Mouse (Mus musculus): ENCODE measurements around the gene Cacna1c.

Cacna1c gene

DNA sequence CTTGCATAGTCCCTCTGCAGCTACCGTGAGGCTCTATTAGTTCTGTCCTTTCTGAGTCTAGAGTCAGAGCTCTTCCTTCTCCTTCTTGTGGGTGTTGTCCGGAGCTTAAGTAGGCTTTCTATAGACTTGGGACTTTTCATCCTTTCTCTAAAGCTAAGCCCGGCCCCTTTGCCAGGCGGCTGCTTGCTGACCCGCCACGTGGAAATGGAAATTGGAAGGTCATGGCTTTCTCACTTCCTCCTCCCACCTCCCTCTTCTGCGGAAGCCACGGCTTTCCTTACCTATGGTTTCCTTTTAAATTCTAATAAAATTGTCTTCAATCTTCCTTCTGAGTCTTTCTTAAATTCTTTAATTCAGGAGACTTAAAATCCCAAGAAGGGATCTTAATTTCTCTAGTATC lies 148.9 kb downstream of the Cacna1c start:
- no peak for DNase-seq

DNA sequence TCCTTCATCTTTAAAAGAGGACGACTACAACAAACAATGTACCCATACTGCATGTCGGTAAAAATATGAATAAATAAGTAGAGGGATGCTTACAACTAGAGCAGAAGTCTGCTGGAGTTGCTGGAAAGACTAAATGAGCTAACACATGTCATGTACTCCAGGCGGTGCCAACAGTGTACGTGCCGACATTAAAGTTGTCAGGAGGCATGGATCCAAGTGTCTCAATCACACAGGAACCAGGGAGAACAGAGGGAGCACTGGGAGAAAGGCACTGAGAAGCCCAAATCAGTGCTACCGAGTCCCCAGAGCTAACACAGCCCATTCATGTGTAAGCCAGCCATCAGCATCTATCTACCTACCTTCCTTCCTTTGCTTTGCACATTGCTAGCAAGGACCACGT lies 150.7 kb downstream of the Cacna1c start:
- no peak for DNase-seq

DNA sequence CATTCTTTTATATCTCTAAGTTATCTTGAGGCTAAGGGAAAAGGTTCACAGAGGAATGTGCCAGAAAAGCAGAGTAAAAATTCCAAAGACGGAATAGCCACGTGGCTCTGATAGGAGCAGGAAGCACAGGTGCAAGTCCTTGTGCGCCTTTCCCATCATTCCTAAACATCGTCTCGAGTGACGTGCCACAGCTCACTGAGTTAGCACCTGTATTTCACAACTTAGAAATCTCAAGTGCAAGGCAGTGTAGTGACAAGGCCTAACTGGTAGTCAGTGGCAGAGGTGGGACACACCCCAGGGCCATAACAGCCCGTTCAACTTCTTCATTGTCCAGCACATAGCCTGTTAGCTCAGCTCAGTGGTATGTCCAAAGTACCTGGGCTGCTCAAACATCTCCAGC lies 152.1 kb downstream of the Cacna1c start:
- no peak for DNase-seq

DNA sequence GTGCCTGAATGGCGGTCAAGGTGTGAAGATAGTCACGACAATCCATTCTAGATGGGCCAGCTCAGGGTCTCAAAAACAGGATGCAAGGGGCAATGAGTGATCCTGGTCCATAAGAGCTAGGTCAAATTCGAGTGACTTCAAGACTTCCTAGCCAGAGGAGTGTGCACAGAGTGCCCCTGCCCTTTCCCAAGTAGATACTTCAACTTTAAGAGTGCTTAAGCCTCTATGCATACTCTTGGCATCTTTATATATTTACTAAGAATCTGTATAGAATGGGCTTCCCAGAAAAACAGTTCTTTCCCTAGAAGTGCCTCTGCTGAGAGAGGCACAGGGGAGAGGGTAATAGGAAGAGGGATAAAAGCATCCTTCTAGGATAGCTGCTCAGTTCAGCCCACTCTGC lies 153.4 kb downstream of the Cacna1c start:
- DNase-seq: no peak

DNA sequence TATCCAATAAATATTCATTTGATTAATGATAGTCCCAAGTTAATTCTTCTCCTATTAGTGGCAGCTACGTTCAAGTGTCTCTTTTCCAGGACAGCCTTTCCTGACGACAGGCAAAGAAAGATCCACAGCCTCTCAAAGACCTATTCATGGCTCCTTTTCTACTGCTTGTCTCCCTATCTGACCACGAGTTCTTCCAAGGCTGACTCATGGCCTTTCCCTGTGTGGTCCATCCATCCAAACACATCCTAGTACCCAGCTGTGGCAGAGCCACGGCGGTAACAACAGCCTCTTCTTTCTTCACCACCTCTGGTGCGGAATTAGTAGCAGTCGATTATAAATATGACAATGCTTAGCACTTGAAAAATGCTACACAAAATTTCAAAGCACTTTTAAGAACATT lies 155.3 kb downstream of the Cacna1c start:
- DNase-seq: no peak

DNA sequence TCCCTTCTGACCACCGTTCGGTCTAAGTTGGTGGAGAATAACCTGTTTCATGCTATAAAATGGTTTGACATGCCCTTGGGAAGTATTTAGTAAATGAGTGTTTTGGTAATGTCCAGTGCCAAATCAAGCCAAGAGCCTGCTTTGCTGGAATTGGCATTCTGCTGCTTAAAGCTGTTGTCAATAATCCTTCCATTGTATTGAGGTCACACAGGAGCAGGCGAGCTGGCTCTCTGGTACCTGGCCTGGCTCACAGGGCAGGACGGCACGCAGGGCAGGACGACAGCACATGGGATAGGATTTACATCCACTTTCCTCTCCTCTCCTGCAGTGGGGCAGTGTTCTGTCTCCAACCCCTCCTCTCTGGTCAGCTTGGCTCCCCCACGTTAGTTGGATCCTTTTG lies 156.4 kb downstream of the Cacna1c start:
- no peak for DNase-seq

DNA sequence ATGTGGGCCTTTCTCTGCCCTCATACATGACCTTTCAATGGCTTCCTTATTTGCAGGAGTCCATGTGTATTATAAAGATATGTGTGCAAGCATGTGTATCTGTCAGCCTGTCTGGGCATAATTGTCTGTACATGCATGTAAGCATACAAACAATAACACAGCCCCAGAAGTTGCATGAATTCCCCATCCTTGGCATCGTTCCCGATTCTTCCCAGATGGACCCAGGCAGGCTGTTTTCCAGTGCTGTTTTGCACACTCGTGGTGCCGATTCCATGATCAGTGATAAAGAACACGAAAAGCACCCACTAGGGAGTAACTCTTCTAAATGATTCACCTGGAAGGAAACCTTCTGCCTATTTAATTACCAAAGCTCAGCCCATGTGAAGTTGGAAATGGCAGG lies 156.9 kb downstream of the Cacna1c start:
- peak; percentile 56 to 59 for DNase-seq

DNA sequence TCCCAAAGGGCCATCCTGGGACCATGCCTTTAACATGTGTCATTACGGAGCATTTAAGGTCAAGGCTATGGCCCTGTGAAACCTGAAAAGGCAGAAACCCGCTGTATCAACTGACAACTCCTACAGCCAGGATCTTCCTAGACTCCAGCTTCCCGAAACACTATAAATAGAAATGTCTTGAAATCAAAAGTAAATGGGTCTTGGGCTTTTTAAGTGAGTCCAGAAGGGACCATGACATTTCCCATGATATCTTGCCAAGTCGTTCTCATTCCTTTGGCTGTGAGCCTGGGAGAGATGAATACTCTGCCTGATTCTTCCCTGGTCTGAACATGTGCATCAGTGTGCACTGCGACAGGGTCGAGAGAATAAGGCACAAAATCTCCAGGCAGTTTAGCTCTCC lies 158.4 kb downstream of the Cacna1c start:
- peak; percentile 72 to 78 for DNase-seq

DNA sequence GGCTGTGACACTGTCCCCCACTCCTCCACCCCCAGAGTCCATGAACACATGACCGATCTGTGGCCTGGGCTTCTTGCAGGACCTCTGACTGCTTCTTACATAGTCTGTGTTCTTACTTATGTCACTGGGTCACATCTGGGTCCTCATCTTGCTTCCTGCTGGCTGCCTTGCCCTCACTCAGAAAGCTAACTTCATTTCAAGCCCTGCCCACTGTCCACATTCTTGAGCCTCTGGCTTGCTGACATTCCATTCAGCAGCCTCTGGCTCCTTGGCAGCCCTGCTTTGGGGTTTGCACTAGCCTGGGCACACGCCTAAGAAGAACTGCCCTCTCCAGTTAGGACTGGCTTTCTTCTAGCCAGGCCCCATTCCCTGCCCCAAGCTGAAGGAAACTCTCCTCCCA lies 159.2 kb downstream of the Cacna1c start:
- DNase-seq: no peak

DNA sequence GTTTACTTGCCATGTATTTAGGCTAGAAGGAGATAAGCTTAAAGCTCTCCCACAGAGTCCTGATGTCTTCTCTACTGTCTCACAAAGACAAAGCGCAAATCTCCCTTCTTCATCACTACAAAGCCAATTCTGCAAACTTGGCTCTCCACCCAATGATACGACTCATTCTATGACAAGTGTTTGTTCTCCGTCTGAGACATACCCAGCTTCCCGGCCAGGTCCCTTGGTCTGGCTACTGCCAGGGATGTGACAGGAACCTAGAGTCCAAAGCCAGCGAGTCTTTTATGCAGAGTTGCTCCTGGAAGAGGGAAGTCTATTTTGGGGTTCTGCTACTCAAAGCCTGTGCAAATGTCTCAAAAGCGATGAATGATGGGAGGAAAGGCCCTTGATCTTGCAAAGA lies 160.9 kb downstream of the Cacna1c start:
- no peak for DNase-seq

DNA sequence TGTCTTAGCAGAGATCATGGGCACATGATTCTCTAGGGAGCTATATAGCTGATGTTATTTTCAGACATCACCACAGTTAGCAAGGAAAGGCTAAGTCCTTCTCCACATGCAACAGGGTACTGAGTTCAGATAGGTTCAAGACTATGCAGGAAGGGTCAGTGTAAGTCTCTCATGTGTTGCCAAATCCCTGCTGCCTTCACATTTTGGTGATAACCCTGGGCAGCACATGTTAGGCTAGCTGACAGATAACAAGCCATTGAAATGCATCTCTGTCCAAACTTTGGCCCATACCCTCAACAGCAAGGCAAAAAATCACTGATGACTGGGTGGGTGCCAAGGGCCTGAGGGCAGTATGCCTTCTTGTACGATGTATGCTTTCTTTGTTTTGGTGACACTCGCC lies 161.3 kb downstream of the Cacna1c start:
- no peak for DNase-seq

DNA sequence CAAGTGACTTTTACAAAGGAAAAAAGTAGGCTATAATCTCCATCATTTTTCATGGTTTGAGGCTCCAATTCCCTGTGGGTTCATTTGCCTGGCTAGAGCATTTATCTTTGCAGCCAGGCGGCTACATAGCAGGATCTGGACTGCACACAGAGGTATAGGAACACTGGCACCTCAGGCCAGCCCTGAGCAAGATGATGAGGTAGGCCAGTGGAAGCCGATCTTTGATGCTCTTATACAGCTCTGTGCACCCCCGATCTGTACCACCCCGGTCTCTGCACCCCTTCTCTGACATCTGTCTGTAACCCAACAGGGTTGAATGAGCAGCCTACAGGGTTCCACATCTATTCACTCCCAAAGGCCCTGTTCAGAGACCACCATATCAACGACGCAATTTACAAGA lies 168.3 kb downstream of the Cacna1c start:
- no peak for DNase-seq

DNA sequence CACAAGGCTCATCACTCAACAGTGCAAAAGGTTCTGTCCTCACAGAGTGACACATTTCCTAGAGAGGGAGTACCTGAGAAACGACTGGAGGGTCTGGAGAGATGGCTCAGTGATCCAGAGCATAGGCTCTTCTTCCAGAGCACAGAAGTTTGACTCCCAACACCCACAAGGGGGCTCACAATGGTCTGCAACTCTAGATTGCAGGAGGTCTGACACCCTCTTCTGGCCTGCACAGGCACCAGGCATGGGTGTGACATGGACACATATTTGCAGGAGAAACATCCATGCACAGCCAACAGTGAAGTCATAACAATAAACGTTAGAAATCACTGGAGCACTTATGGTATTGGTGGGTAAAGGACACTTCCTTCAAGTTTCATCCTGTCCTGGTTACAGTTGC lies 173.4 kb downstream of the Cacna1c start:
- no peak for DNase-seq

DNA sequence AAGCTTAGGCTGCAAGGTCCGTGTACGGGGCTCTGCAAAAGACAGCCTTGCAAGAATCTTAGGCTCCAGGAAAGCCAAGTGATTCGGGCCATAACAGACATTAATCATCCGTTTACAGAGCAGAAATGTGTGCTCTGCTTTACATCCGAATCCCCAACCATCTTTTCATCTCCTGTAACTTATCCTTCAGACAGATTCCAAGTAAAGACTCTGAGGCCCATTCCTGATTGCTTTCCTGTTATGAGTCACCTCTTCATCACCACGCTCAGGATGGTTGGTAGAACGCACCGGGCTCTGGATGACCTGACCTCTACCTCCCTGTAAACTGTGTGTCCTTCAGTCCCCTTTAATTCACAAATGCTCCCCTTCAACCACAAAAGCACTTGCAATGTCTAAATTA lies 175.0 kb downstream of the Cacna1c start:
- no peak for DNase-seq

DNA sequence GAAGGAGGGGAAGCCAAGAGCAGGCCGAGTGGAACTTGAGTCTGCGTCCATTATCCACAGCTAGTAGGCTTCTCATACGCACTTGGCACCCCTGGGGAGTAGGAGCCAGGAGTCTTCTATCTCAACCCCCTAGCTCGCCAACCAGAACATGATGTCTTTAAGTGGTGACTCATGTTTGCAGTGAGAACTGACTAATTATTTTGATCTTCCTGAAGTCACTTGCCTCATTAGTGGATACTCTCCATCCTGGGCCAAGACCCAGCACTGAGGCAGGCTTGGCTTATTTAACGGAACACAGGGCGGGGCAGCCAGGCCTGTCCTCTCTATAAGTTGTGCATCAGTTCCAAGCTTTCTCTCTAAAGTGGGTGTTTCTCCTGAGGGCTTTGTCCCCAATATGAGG lies 177.3 kb downstream of the Cacna1c start:
- DNase-seq: no peak

DNA sequence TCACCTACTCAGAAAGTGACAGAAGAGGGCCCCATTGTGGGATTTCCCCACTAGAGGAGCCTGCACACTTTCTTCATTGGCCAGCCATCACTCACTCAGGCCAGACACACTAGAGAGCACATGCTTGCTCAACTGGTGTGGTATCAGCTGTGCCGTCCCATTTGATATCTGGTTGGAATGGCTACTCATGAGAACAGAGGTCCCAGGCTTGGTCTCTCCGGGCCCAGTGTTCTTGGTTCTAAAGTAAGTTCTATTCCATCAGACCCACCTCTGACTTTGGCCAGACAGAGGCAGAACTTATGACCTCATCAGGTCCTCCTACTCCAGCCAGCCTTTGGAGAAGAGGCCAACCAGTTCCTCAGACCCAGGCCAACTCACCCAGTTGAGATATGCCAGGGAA lies 178.0 kb downstream of the Cacna1c start:
- no peak for DNase-seq

DNA sequence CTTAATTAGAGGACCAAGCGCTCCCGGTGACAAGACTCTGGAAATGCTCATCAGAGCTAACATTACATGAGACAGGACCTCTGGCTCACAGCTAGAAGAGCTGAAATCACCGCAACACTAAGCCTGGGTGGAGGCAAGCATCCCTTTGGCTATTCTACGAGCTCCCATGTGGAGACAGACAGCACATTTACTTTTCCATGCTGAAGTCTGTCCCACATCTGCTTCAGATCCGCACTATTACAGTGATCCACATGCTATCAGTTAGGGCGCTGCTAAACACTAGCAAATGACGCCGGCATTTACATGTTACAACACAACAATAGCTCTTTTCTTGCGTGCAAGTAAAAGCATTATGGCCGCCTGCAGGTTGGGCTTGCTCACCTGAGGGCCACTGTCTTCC lies 178.7 kb downstream of the Cacna1c start:
- DNase-seq: no peak

DNA sequence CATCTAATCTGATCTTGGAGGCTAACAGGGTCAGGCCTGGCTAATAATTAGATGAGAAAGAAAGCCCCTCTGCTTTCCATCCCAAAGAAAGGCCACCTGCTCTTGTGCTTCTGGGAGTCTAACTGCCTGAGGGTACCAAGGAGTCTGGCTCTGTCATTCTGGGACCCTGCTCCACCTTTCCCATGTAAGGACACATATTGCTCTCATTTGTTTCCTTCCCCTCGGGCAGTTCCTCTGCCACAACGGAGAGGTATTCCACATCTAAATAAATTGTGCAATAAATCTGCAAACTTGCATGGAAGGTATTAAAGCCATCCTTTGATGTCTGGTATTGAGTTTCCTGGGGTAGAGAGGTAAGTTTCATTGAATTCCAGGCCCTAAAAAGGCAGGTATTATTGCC lies 180.9 kb downstream of the Cacna1c start:
- no peak for DNase-seq

DNA sequence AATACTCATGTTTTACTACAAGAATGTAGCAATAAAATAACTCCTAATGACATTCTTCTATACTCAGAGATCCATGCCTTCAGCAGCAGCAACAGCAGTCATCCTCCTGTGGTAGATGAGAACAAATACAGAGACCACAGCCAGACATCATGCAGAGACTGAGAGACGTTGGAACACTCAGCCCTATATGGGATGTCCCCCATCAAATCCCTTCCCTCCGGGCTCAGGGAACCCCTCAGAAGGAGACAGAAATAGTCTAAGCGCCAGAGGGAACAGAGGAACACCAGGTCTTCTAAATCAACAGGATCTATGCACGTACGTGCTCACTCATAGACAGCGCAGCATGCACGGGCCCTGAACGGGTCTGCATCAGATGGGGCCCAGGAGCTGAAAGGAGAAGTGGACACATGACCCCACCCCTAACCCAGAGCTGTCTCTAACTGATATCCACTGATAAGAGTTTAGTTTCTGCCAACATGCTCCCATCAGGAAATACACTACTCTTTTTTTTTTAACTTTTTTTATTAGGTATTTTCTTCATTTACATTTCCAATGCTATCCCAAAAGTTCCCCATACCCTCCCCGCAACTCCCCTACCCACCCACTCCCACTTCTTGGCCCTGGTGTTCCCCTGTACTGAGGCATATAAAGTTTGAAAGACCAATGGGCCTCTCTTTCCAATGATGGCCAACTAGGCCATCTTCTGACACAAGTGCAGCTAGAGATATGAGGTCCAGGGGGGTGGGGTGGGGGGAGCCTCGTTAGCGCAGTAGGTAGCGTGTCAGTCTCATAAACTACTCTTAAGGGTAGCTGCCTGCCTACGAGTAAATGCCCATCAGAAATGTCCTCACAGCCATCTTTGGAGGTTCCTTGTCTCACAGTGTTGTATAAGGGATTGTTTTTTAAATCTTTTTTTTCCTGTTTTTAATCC lies 182.8 kb downstream of the Cacna1c start:
- no peak for DNase-seq

DNA sequence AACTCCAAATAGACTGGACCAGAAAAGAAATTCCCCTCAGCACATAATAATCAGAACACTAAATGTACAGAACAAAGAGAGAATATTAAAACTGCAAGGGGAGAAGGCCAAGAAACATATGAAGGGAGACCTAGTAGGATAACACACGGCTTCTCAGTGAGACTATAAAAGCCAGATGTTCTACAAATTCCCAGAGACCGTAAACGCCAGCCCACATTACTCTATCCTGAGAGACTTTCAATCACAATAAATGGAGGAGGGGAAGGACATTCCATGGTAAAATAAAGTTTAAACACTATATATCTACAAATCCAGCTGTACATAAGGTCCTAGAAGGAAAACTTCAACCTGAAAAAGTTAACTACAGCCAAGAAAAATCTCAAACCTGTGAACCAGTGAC lies 185.3 kb downstream of the Cacna1c start:
- no peak for DNase-seq

DNA sequence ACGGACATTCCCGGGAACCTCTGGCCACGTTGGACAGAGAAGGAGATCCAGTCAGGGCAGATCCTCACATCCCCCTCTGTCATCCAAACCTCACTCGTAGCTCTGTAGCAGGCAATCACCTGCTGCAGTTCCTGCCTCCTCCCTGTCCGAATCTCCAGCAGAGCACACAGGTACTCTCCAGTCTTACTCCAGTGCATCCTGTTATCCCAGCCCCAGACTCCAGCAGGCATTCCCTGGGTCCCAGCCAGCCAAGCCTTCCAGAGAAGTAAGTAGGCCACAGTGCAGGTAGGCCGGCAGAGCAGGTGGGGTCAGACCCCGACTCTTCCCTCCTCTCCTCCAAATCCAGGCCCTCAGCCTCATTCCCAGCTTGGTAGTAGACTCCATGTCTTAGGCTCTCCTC lies 186.7 kb downstream of the Cacna1c start:
- peak; percentile 32 for DNase-seq

DNA sequence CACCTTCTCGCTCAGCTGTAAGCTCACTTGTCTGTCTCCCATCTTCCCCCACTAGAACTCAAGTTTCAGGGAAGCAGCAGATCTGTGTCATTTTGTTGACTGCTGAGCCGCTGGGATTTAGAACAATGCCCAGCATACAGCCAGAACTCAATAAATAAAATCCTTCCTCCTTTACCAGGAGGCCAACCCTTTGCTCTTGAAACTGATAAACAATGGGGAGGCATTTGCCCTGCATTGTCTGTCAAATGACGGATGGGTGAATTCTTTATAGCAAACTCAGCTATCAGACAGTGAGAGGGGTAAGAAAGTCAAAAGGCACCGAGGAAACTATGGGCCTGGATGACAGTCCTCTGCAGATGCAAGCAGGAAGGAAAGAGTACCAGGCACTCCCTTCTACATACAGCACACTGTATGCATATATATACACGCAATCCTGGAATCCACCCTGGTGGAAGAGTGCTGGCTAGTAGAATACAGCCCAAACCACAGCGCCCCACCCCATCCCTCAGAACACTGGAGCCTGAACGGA lies 187.5 kb downstream of the Cacna1c start:
- no peak for DNase-seq

DNA sequence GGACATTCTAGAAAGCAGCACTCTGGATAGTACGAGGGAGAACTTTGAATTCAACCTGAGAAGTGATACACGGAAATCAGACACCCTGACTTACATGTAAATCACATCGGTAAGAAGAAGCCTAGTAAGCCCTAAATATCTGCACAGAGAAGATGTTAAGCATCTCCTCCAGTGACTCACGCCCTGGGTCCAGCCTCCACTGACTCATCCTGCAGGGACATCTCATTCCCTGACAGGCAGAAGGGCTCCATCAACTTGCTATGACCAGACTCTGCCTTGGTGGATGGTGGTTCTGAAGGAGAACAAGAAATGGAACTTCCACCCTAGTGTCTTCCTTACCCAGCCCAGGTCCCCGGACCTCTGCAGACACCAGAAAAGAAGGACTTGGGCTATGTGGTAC lies 191.6 kb downstream of the Cacna1c start:
- no peak for DNase-seq

DNA sequence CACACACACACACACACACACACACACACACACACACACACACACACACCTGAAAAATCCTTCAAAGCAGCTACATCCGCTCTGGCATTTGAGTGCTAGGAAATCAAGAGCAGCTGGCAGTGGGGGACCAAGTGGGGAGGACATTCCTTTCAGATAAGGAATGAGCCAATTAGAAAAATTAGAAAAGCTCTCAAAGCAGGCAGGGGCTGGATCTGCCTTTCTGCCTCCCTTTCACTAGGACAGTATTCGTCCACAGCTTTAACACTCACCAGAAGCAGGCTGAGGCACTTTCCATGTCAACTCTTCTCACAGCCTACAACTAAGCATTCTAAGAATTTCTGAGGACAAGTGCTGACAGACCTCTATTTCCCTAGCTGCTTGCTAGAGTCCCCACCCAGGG lies 194.8 kb downstream of the Cacna1c start:
- no peak for DNase-seq

DNA sequence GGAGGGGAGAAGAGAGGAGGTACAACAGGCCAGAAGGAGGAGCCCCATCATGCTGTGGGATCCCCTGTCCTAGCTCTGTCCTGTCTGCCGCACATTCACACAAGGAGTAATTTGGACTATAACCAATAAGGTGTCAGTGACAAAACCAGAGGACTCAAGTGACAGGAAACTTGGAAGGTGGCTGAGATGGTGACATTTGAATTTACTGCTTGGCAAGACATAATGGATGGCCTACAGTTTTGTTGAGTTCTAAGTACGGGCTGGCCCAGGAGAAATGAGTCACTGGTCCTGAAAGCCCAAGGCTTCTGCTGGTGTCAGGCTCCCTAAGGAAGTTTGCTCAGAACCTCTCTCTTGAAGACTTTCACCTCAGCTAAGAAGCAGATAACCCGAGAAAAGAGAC lies 196.0 kb downstream of the Cacna1c start:
- no peak for DNase-seq
